Mouse (Mus musculus) midbrain, embryonic 11.5 days (tissue): ENCODE measurements around the gene Scel. TPM values are rescaled to one million over a fixed set of nuclear protein-coding genes. Genes with fewer than 3 reads are reported as not detected.

Source experiments
- microRNA-seq: library from miRNA; unstranded; fragments of <30 nt; microRNA quantifications from one replicate; pipeline ENCODE4, GENCODE M21; 2017
- polyA plus RNA-seq: library from polyadenylated mRNA; unstranded; fragments of >200 nt; fragmentation: Nextera tagmentation; extraction: Ambion mirVana; gene quantifications from 2 replicates; pipeline ENCODE4 v1.2.1, GENCODE M21; 2014

Scel gene
- polyA plus RNA-seq, 1 experiment from 2014 or later = 0.33 TPM

Small RNA genes lying within 50 kb of the gene (microRNA-seq; reads per million reads assigned to microRNA genes)
- not detected for gene Gm22877

Other genes starting within 250 kb of the Scel start
- 24.8 and 25.7 TPM in 2 replicates for gene Mycbp2, start 166.5 kb upstream of the Scel start, polyA plus RNA-seq
- gene Slain1, start 136.9 kb downstream of the Scel start, polyA plus RNA-seq = 15.9 and 16.0 TPM in 2 replicates